Mouse (Mus musculus): ENCODE data around the gene 2010300C02Rik. TPM values are rescaled to one million over a fixed set of nuclear protein-coding genes. Genes with fewer than 3 reads are reported as not detected.
A peak's percentile ranks its signal among the peaks of the same experiment; 100 is the strongest.

Gene 2010300C02Rik
- polyA plus RNA-seq, 1 experiment from 2014 or later: 0.96 TPM

GRCm38 (mm10) chr1:37631456-37631855, 88.4 kb downstream of the 2010300C02Rik start:
- H3K27ac ChIP-seq (replicated peaks): no peak overlapping the region

GRCm38 (mm10) chr1:37630412-37631210, 89.3 kb downstream of the 2010300C02Rik start:
- no peak for DNase-seq (ENCODE audit: low spot score)
- WGBS: 79% methylated on average over 10 of the region's 10 CpGs
- no peak overlapping the region for H3K27ac ChIP-seq (replicated peaks)

More at GRCm38 (mm10) chr1:37631456-37631855, 88.4 kb downstream of the 2010300C02Rik start:
- Histone ChIP-seq H3K9me3 (no peaks in the 10 kb centered on the region), H3K36me3 (replicated peaks) (no peaks in the 10 kb centered on the region), H3K4me1 (0 out of 2 replicates have a peak, but pooled peaks cover 2% of the 10 kb centered on the region), H3K27me3 (replicated peaks; ENCODE audit: low read depth, poor library complexity, severe bottlenecking) (no peaks in the 10 kb centered on the region), H3K4me3 (no peak overlapping the region)
- DNase-seq (ENCODE audit: low spot score): no peak
- WGBS: 88% methylated on average over 6 of the region's 6 CpGs

DNA sequence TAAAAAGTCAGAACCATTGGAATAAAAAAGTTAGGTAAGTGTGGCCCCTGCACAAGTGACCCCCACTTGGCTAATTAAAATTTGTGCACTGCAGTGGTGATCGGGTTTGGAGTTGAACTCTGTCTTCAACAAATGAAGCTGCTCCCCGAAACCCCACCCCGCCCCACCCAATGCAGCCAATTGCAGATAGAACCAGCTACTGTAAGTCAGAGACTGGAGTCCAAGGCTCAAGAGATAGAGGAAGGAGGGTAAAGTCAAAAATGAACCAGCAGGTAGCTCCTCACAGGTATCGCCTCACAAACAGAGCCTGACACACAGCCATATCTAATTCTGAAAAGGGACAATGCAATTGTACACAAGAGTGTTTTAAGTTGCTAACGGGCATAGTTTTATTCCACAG, 90.0 kb downstream of the 2010300C02Rik start:
- DNase-seq (ENCODE audit: low spot score): no peak
- H3K27ac ChIP-seq (replicated peaks): no peak overlapping the region
- no peaks in the 10 kb centered on the region for H3K9me3 ChIP-seq
- H3K4me1 ChIP-seq: 0 out of 2 replicates have a peak, but pooled peaks cover 2% of the 10 kb centered on the region
- no peak overlapping the region for H3K4me3 ChIP-seq
- no peaks in the 10 kb centered on the region for H3K27me3 ChIP-seq (replicated peaks; ENCODE audit: low read depth, poor library complexity, severe bottlenecking)
- 93% methylated on average over 5 of the region's 5 CpGs for WGBS
- H3K36me3 ChIP-seq (replicated peaks): no peaks in the 10 kb centered on the region

More at GRCm38 (mm10) chr1:37630412-37631210, 89.3 kb downstream of the 2010300C02Rik start:
- H3K27me3 ChIP-seq (replicated peaks; ENCODE audit: low read depth, poor library complexity, severe bottlenecking): no peaks in the 10 kb centered on the region
- H3K9me3 ChIP-seq: no peaks in the 10 kb centered on the region
- no peaks in the 10 kb centered on the region for H3K36me3 ChIP-seq (replicated peaks)
- 0 out of 2 replicates have a peak, but pooled peaks cover 2% of the 10 kb centered on the region for H3K4me1 ChIP-seq
- H3K4me3 ChIP-seq: no peak overlapping the region

DNA sequence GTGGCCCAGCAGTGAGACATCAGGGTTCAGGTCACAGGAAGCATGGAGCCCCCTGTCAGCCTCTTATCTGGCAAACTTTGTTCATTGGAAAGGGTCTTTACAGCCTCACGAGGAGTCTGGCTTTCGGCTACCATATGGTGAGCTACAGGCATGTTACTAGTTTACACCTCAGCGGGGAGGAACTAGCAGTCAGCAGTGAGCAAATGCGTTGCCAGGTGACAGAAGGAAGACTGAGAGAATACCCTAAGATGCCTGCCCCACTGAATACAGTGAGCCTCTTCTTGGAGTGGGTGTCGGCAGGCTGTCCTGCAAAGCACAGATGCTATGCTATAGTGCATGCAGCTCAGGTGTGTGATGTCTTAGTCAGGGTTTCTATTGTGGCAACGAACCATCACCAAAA, 91.1 kb downstream of the 2010300C02Rik start:
- 0 out of 2 replicates have a peak, but pooled peaks cover 2% of the 10 kb centered on the region for H3K4me1 ChIP-seq
- DNase-seq (ENCODE audit: low spot score): no peak
- H3K27ac ChIP-seq (replicated peaks): no peak overlapping the region
- no peaks in the 10 kb centered on the region for H3K9me3 ChIP-seq
- H3K4me3 ChIP-seq: no peak overlapping the region
- H3K36me3 ChIP-seq (replicated peaks): no peaks in the 10 kb centered on the region
- no peaks in the 10 kb centered on the region for H3K27me3 ChIP-seq (replicated peaks; ENCODE audit: low read depth, poor library complexity, severe bottlenecking)
- 75% methylated on average over 6 of the region's 6 CpGs for WGBS

DNA sequence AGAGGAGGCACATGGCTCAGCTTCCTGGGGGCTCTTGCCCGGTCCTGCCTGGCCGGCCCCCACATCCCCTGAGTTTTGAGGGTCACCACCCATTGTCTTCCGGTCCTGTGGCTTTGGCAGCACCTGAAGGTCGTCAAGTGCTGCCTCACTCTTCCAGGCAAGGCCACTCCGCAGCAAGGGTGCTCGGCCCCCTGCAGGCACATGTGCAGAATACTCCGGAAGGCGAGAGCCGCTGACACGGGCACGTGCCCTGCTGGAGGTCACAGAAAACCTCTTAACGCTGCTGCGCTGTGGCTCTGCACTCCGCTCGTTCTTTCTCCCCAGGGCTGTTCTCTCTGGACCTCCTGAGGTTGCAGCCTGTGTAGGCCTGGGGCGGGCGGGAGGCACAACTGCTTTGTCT, 95.7 kb downstream of the 2010300C02Rik start:
- no peak overlapping the region for H3K4me3 ChIP-seq
- peaks cover 5% of the 10 kb centered on the region for H3K4me1 ChIP-seq
- no peaks in the 10 kb centered on the region for H3K27me3 ChIP-seq (replicated peaks; ENCODE audit: low read depth, poor library complexity, severe bottlenecking)
- no peak overlapping the region for H3K27ac ChIP-seq (replicated peaks)
- no peak for DNase-seq (ENCODE audit: low spot score)
- WGBS: 88% methylated on average over 17 of the region's 17 CpGs
- H3K36me3 ChIP-seq (replicated peaks): no peaks in the 10 kb centered on the region
- H3K9me3 ChIP-seq: no peaks in the 10 kb centered on the region

DNA sequence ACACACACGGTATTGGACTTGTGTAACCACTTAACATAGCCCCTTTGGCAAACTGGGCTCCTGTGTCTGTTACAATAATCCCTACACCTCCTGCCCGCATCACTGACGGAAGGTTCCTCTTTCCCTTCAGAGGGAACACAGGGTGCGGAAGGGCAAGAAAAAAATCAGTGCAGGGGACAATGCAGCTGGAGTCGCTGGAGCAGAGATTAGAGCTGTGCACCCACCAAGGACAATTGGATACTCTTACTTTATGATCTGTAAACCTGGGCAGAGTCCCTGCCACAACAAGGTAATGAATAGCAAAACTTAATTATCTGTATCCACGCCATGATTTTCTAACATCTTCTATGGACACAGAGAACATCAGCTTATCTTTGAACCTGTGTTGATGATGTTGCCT, 97.8 kb downstream of the 2010300C02Rik start:
- 84% methylated on average over 6 of the region's 6 CpGs for WGBS
- no peak overlapping the region for H3K4me3 ChIP-seq
- H3K27ac ChIP-seq (replicated peaks): no peak overlapping the region
- H3K36me3 ChIP-seq (replicated peaks): no peaks in the 10 kb centered on the region
- peaks cover 9% of the 10 kb centered on the region for H3K4me1 ChIP-seq
- DNase-seq (ENCODE audit: low spot score): no peak
- no peaks in the 10 kb centered on the region for H3K9me3 ChIP-seq
- H3K27me3 ChIP-seq (replicated peaks; ENCODE audit: low read depth, poor library complexity, severe bottlenecking): no peaks in the 10 kb centered on the region

- H3K27me3 ChIP-seq (replicated peaks; ENCODE audit: low read depth, poor library complexity, severe bottlenecking): no peaks in the 10 kb centered on the region
- DNase-seq (ENCODE audit: low spot score): no peak
- peaks cover 34% of the 10 kb centered on the region for H3K4me1 ChIP-seq
- H3K36me3 ChIP-seq (replicated peaks): no peaks in the 10 kb centered on the region
- no peaks in the 10 kb centered on the region for H3K9me3 ChIP-seq
- H3K27ac ChIP-seq (replicated peaks): no peak overlapping the region
- H3K4me3 ChIP-seq: no peak overlapping the region
- WGBS: 32% methylated on average over 1 of the region's 1 CpGs
Measured at GRCm38 (mm10) chr1:37619542-37619941, 100.3 kb downstream of the 2010300C02Rik start.

DNA sequence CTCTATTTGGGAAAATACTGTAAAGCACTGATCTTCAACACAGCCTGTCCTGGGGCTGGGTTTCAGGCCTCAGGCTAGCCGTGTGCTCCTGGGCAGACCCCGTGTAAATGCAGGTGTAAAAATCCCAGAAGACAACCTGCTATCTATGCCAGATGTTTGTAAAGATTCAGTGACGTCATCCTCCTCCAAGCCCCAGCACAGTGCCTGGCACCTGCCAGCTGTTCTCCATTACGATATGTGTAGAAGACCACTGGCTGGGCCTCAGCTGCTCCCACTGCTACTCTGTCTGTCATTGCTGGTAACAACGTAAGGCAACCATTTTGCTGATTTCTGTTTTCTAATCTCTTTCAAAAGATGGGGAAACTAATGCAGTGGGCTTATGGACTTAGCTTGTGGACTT, 102.8 kb downstream of the 2010300C02Rik start:
- no peaks in the 10 kb centered on the region for H3K9me3 ChIP-seq
- no peaks in the 10 kb centered on the region for H3K27me3 ChIP-seq (replicated peaks; ENCODE audit: low read depth, poor library complexity, severe bottlenecking)
- no peaks in the 10 kb centered on the region for H3K36me3 ChIP-seq (replicated peaks)
- WGBS: 71% methylated on average over 5 of the region's 5 CpGs
- no peak overlapping the region for H3K27ac ChIP-seq (replicated peaks)
- peaks cover 47% of the 10 kb centered on the region for H3K4me1 ChIP-seq
- no peak for DNase-seq (ENCODE audit: low spot score)
- no peak overlapping the region for H3K4me3 ChIP-seq

- H3K27ac ChIP-seq (replicated peaks): no peak overlapping the region
- H3K36me3 ChIP-seq (replicated peaks): no peaks in the 10 kb centered on the region
- H3K9me3 ChIP-seq: no peaks in the 10 kb centered on the region
- H3K27me3 ChIP-seq (replicated peaks; ENCODE audit: low read depth, poor library complexity, severe bottlenecking): no peaks in the 10 kb centered on the region
- peaks cover 49% of the 10 kb centered on the region for H3K4me1 ChIP-seq
- WGBS: 31% methylated on average over 4 of the region's 4 CpGs
- H3K4me3 ChIP-seq: no peak overlapping the region
- DNase-seq (ENCODE audit: low spot score): peak; percentile 38
Measured at GRCm38 (mm10) chr1:37616569-37616968, 103.3 kb downstream of the 2010300C02Rik start.

GRCm38 (mm10) chr1:37615290-37616040, 104.4 kb downstream of the 2010300C02Rik start:
- Histone ChIP-seq H3K4me3 (no peak overlapping the region), H3K9me3 (no peaks in the 10 kb centered on the region), H3K4me1 (peaks cover 52% of the 10 kb centered on the region), H3K27ac (replicated peaks) (no peak overlapping the region), H3K36me3 (replicated peaks) (no peaks in the 10 kb centered on the region), H3K27me3 (replicated peaks; ENCODE audit: low read depth, poor library complexity, severe bottlenecking) (no peaks in the 10 kb centered on the region)
- no peak for DNase-seq (ENCODE audit: low spot score)
- 81% methylated on average over 12 of the region's 12 CpGs for WGBS

DNA sequence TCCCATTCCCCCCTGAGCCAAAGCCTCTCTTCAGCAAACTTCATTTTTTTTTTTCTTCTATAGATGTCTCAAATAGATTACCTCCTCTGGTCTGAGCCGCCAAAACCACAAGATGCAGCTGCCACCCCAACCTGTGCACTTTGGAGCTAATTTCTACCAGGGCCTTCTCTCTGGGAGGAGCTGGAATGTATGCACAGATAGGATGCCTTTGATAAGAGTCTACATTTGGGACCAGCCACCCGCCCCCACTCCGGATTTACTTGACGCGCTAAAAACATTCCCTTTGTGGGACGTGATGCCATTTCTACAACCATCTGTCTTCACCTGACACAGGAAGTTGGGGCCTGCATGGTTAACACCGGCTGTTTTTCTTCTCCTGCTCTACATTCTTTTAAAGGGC, 105.0 kb downstream of the 2010300C02Rik start:
- H3K36me3 ChIP-seq (replicated peaks): no peaks in the 10 kb centered on the region
- no peaks in the 10 kb centered on the region for H3K27me3 ChIP-seq (replicated peaks; ENCODE audit: low read depth, poor library complexity, severe bottlenecking)
- no peak for DNase-seq (ENCODE audit: low spot score)
- H3K27ac ChIP-seq (replicated peaks): no peak overlapping the region; the same call in 1 of the 2 replicates
- peaks cover 52% of the 10 kb centered on the region for H3K4me1 ChIP-seq
- H3K9me3 ChIP-seq: no peaks in the 10 kb centered on the region
- 70% methylated on average over 7 of the region's 7 CpGs for WGBS
- H3K4me3 ChIP-seq: no peak overlapping the region

DNA sequence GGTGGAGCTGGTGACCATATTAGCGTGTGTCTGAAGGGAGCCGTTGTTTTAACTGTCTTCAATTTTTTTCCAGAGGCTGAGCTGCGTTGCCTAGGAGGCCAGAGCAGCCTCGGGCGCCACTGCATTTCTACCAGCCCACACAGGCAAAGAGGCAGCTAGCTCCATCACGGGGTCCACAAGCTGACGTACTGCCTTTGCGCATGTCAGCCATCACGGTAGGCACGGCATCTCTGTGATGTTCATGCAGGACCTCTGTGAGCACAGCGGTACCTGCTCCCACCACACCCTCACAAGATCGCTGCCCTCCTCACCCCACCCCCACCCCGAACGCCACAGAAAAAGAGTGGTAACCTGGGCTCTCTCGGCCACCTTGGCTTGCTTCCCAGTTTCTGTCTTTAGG, 105.8 kb downstream of the 2010300C02Rik start:
- H3K36me3 ChIP-seq (replicated peaks): no peaks in the 10 kb centered on the region
- H3K4me3 ChIP-seq: no peak overlapping the region
- H3K27me3 ChIP-seq (replicated peaks; ENCODE audit: low read depth, poor library complexity, severe bottlenecking): no peaks in the 10 kb centered on the region
- peaks cover 47% of the 10 kb centered on the region for H3K4me1 ChIP-seq
- no peaks in the 10 kb centered on the region for H3K9me3 ChIP-seq
- no peak overlapping the region for H3K27ac ChIP-seq (replicated peaks)
- no peak for DNase-seq (ENCODE audit: low spot score)
- 83% methylated on average over 15 of the region's 15 CpGs for WGBS
